Mouse (Mus musculus): ENCODE results near the gene Ptprn2.

- TF ChIP-seq CTCF (IDR thresholded peaks at IDR 0.05; ENCODE audit: low read depth): no peak
- TF ChIP-seq EP300 (IDR thresholded peaks at IDR 0.05; ENCODE audit: low read depth): no peak
Measured at GRCm38 (mm10) chr12:116773344-116773743, 287.8 kb downstream of the Ptprn2 start.

Measured in liver, postnatal 0 days (tissue).